Mouse (Mus musculus): ENCODE data around the gene Tns3.

- TF ChIP-seq USF1 (IDR thresholded peaks at IDR 0.05; ENCODE audit: low read depth), result no peak
- TF ChIP-seq TCF12 (IDR thresholded peaks at IDR 0.05; ENCODE audit: insufficient read depth, poor library complexity, severe bottlenecking), result no peak
- TF ChIP-seq POLR2A (IDR thresholded peaks at IDR 0.05; ENCODE audit: insufficient read length, low read depth), result no peak
- TF ChIP-seq SRF (IDR thresholded peaks at IDR 0.05; ENCODE audit: control insufficient read depth, insufficient read length, low read depth), result no peak
- TF ChIP-seq REST (IDR thresholded peaks at IDR 0.05; ENCODE audit: insufficient read depth, insufficient read length), result no peak
Measured at GRCm38 (mm10) chr11:8652792-8653645, 11.3 kb downstream of the Tns3 start.
